Mouse (Mus musculus) large intestine, adult 2 months (tissue): ENCODE results near the gene Ffar1. TPM values are rescaled to one million over a fixed set of nuclear protein-coding genes. Genes with fewer than 3 reads are reported as not detected.
"Not testable (repeated sequence)": the region's sequence is repeated elsewhere in the genome, so short reads cannot be mapped to it uniquely, and the experiment has no call there.

Experiments
- DNase-seq: peaks from one replicate; pipeline ENCODE4 v3.0.0-alpha.2; 2012; ENCODE audit warnings: low read depth, low spot score
- WGBS: fragments of 180-500 bp; shearing (Covaris S2); methylation state at CpG from one replicate; pipeline ENCODE4 v1.1.7; 2018; 5-methylcytosine and 5-hydroxymethylcytosine counted together
- polyA plus RNA-seq: library from polyadenylated mRNA; depleted of rRNA; stranded (reverse); fragments of >200 nt; gene quantifications from 2 replicates; pipeline ENCODE4 v1.2.3, GENCODE M21; 2012

Gene Ffar1
- polyA plus RNA-seq, 1 experiment = 1.5 TPM

- no peak for DNase-seq
- WGBS = 74% methylated on average over 6 of the region's 6 CpGs
These were observed 5.3 kb downstream of the Ffar1 start, which contains the start of gene Ffar3 for GRCm38 (mm10) chr7:30856078-30856477. Gene Ffar3 (minus strand): TSS chr7:30856178.

- 82% methylated on average over 1 of the region's 1 CpGs for WGBS
These were observed 9.9 kb downstream of the Ffar1 start for GRCm38 (mm10) chr7:30851421-30851820.

GRCm38 (mm10) chr7:30847934-30848333 lies 13.4 kb downstream of the Ffar1 start:
- 71% methylated on average over 6 of the region's 6 CpGs for WGBS

More at GRCm38 (mm10) chr7:30851421-30851820, 9.9 kb downstream of the Ffar1 start:
- DNase-seq = no peak

GRCm38 (mm10) chr7:30847386-30847785 lies 14.0 kb downstream of the Ffar1 start:
- no peak for DNase-seq
- WGBS = 39% methylated on average over 5 of the region's 5 CpGs

More at GRCm38 (mm10) chr7:30847934-30848333, 13.4 kb downstream of the Ffar1 start:
- DNase-seq = no peak

- WGBS = 29% methylated on average over 2 of the region's 2 CpGs
- no peak for DNase-seq
These were observed 14.8 kb downstream of the Ffar1 start for GRCm38 (mm10) chr7:30846505-30847053.

GRCm38 (mm10) chr7:30844676-30845297 lies 16.6 kb downstream of the Ffar1 start:
- WGBS = 67% methylated on average over 7 of the region's 7 CpGs
- DNase-seq = no peak

GRCm38 (mm10) chr7:30842092-30842491 lies 19.3 kb downstream of the Ffar1 start:
- 78% methylated on average over 5 of the region's 5 CpGs for WGBS
- DNase-seq = no peak

- DNase-seq = no peak
- 43% methylated on average over 4 of the region's 4 CpGs for WGBS
These were observed 20.0 kb downstream of the Ffar1 start for GRCm38 (mm10) chr7:30841379-30841778.

GRCm38 (mm10) chr7:30840306-30840705 lies 21.1 kb downstream of the Ffar1 start:
- WGBS = 26% methylated on average over 3 of the region's 3 CpGs
- DNase-seq = no peak

GRCm38 (mm10) chr7:30837277-30837676 lies 24.1 kb downstream of the Ffar1 start:
- DNase-seq = no peak

GRCm38 (mm10) chr7:30832684-30833083 lies 28.7 kb downstream of the Ffar1 start:
- WGBS = 58% methylated on average over 8 of the region's 11 CpGs
- DNase-seq = not testable (repeated sequence)

- no peak for DNase-seq
- WGBS = 86% methylated on average over 16 of the region's 17 CpGs
These were observed 29.1 kb downstream of the Ffar1 start for GRCm38 (mm10) chr7:30832261-30832660.

GRCm38 (mm10) chr7:30829428-30829827 lies 31.9 kb downstream of the Ffar1 start:
- WGBS = 79% methylated on average over 3 of the region's 3 CpGs
- no peak for DNase-seq

- not testable (repeated sequence) for DNase-seq
These were observed 32.5 kb downstream of the Ffar1 start for GRCm38 (mm10) chr7:30828871-30829270.

- no peak for DNase-seq
- 55% methylated on average over 9 of the region's 10 CpGs for WGBS
These were observed 34.7 kb downstream of the Ffar1 start for GRCm38 (mm10) chr7:30826660-30827059.

- WGBS = 63% methylated on average over 3 of the region's 3 CpGs
- no peak for DNase-seq
These were observed 37.1 kb downstream of the Ffar1 start for GRCm38 (mm10) chr7:30824306-30824705.

GRCm38 (mm10) chr7:30823675-30824074 lies 37.7 kb downstream of the Ffar1 start, which contains the start of gene Ffar2:
Gene Ffar2 (minus strand): TSS chr7:30823775.
- 47% methylated on average over 18 of the region's 18 CpGs for WGBS

GRCm38 (mm10) chr7:30821532-30821931 lies 39.8 kb downstream of the Ffar1 start:
- DNase-seq = no peak
- WGBS = 55% methylated on average over 5 of the region's 5 CpGs

More at GRCm38 (mm10) chr7:30823675-30824074, 37.7 kb downstream of the Ffar1 start, which contains the start of gene Ffar2:
- DNase-seq = no peak

GRCm38 (mm10) chr7:30820854-30821445 lies 40.4 kb downstream of the Ffar1 start:
- 32% methylated on average over 7 of the region's 7 CpGs for WGBS
- no peak for DNase-seq

GRCm38 (mm10) chr7:30820131-30820530 lies 41.2 kb downstream of the Ffar1 start:
- 22% methylated on average over 6 of the region's 6 CpGs for WGBS
- no peak for DNase-seq

- DNase-seq = no peak
- WGBS = 15% methylated on average over 6 of the region's 6 CpGs
These were observed 49.0 kb downstream of the Ffar1 start for GRCm38 (mm10) chr7:30812291-30812807.
